Mouse (Mus musculus) embryonic facial prominence, embryonic 10.5 days (tissue): ENCODE results near the gene Dchs2. TPM values are rescaled to one million over a fixed set of nuclear protein-coding genes. Genes with fewer than 3 reads are reported as not detected.

Experiments used
- DNase-seq: peaks from one replicate; pipeline ENCODE4 v3.0.0-alpha.2; 2017; ENCODE audit warnings: low spot score
- H3K27ac ChIP-seq: fragments of 300-500 bp; sonication (generic); replicated peaks from 2 replicates; pipeline ENCODE4 v1.5.1; 2016; ENCODE audit warnings: mild to moderate bottlenecking
- H3K27me3 ChIP-seq: fragments of 300-500 bp; sonication (generic); replicated peaks from 2 replicates; pipeline ENCODE4 v1.6.1; 2016; ENCODE audit warnings: low read depth, mild to moderate bottlenecking; ENCODE audit not compliant: poor library complexity, severe bottlenecking
- H3K36me3 ChIP-seq: fragments of 300-500 bp; sonication (generic); replicated peaks from 2 replicates; pipeline ENCODE4 v1.6.1; 2016; ENCODE audit warnings: mild to moderate bottlenecking, moderate library complexity
- H3K4me1 ChIP-seq: fragments of 300-500 bp; sonication (generic); 2 replicates; pipeline ENCODE4 v1.6.1; 2016
- H3K4me3 ChIP-seq: fragments of 300-500 bp; sonication (generic); 2 replicates; pipeline ENCODE4 v1.5.1; 2016; ENCODE audit warnings: mild to moderate bottlenecking, moderate library complexity
- H3K9me3 ChIP-seq: fragments of 300-500 bp; sonication (generic); 2 replicates; pipeline ENCODE4 v1.6.1; 2016; ENCODE audit warnings: mild to moderate bottlenecking
- WGBS: fragments of 180-500 bp; shearing (Covaris S2); methylation state at CpG from one replicate; pipeline ENCODE4 v1.1.7; 2016; 5-methylcytosine and 5-hydroxymethylcytosine counted together
- polyA plus RNA-seq: library from polyadenylated mRNA; unstranded; fragments of >200 nt; fragmentation: Nextera tagmentation; extraction: Ambion mirVana; gene quantifications from 2 replicates; pipeline ENCODE4 v1.2.1, GENCODE M21; 2016

The Dchs2 gene
- polyA plus RNA-seq, 1 experiment from 2014 or later, result 0.04 TPM

GRCm38 (mm10) chr3:83161542-83162231 is 33.9 kb downstream of the Dchs2 start:
- Histone ChIP-seq H3K27ac (no peak overlapping the region), H3K36me3 (no peaks in the 10 kb centered on the region), H3K4me1 (peaks cover 4% of the 10 kb centered on the region; the same call in 1 of the 2 replicates), H3K27me3 (no peaks in the 10 kb centered on the region), H3K4me3 (no peak overlapping the region), H3K9me3 (no peaks in the 10 kb centered on the region)
- 89% methylated on average over 6 of the region's 6 CpGs for WGBS
- no peak for DNase-seq

DNA sequence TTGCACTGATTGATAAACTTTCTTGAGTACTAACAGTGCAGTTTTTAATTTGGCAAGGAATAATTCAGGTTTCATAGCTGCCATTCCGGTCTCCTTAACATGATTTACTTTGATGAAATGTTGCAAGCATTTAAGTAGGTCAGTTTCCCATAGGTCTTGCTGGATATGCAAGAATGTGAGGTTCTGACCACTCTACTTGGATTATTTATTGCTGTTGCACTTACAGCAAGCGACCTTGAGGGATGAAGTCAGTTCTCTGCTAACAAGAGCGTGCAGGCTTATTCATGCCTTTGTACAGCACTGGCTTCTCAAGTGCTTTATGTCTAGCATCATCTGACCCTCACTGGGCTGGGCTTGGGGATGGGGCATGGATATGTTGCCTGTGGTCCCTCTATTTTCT is 35.9 kb downstream of the Dchs2 start:
- H3K27ac ChIP-seq, result no peak overlapping the region
- WGBS, result 92% methylated on average over 3 of the region's 3 CpGs
- DNase-seq, result no peak
- H3K27me3 ChIP-seq, result no peaks in the 10 kb centered on the region
- H3K36me3 ChIP-seq, result no peaks in the 10 kb centered on the region
- no peaks in the 10 kb centered on the region for H3K9me3 ChIP-seq
- no peak overlapping the region for H3K4me3 ChIP-seq
- H3K4me1 ChIP-seq, result no peaks in the 10 kb centered on the region

- 91% methylated on average over 5 of the region's 5 CpGs for WGBS
- H3K4me1 ChIP-seq, result no peaks in the 10 kb centered on the region
These were observed 57.8 kb downstream of the Dchs2 start for GRCm38 (mm10) chr3:83185527-83185926.

DNA sequence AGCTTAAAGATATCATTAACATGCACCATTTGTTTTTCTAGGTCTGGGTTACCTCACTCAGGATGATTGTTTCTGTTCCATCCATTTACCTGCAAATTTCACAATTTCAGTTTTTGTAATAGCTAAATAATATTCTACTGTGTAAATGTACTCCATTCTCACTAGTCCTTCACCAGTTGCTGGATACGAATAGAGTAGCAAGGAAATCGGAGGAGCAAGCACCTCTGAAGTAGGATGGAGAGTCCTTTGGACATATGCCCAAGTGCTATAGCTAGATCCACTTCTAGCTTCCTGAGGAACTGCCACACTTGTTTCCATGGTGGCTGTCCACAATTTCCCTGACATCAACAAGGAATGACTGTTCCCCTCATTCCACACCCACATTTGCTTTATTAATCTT is 63.5 kb downstream of the Dchs2 start:
- Histone ChIP-seq H3K4me1 (no peaks in the 10 kb centered on the region), H3K27ac (no peak overlapping the region), H3K9me3 (no peaks in the 10 kb centered on the region), H3K4me3 (no peak overlapping the region), H3K36me3 (no peaks in the 10 kb centered on the region), H3K27me3 (no peaks in the 10 kb centered on the region)
- no peak for DNase-seq
- WGBS, result 92% methylated on average over 2 of the region's 2 CpGs

More at GRCm38 (mm10) chr3:83185527-83185926, 57.8 kb downstream of the Dchs2 start:
- Histone ChIP-seq H3K27me3 (no peaks in the 10 kb centered on the region), H3K4me3 (no peak overlapping the region), H3K9me3 (no peaks in the 10 kb centered on the region), H3K27ac (no peak overlapping the region), H3K36me3 (no peaks in the 10 kb centered on the region)
- no peak for DNase-seq

- Histone ChIP-seq H3K4me3 (no peak overlapping the region), H3K36me3 (no peaks in the 10 kb centered on the region), H3K4me1 (no peaks in the 10 kb centered on the region), H3K27ac (no peak overlapping the region), H3K9me3 (no peaks in the 10 kb centered on the region), H3K27me3 (no peaks in the 10 kb centered on the region)
- 69% methylated on average over 1 of the region's 1 CpGs for WGBS
- no peak for DNase-seq
These were observed 64.7 kb downstream of the Dchs2 start for GRCm38 (mm10) chr3:83192401-83192800.

DNA sequence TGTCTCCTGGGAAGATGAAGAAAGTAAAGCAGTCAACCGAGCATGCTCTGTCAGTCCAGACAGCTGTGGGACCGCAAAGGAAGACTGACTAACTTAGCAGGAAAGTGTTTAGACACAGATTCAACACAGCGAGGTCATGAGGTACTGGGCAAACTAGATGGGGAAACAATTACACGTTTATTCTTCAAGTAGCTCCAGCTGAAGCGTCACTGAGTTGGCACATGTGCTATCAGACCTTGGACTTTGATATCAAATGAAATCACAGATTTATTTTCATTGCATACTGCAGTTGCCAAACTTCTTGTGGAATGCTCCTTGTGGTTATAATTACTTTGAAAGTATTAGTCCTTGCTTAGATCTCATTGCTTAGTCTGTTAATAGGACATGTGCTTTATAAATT is 67.2 kb downstream of the Dchs2 start:
- no peaks in the 10 kb centered on the region for H3K27me3 ChIP-seq
- DNase-seq, result no peak
- H3K4me1 ChIP-seq, result 0 out of 2 replicates have a peak, but pooled peaks cover under 1% of the 10 kb centered on the region
- 79% methylated on average over 5 of the region's 5 CpGs for WGBS
- H3K4me3 ChIP-seq, result no peak overlapping the region
- no peaks in the 10 kb centered on the region for H3K9me3 ChIP-seq
- no peak overlapping the region for H3K27ac ChIP-seq
- no peaks in the 10 kb centered on the region for H3K36me3 ChIP-seq

GRCm38 (mm10) chr3:83201286-83201980 is 73.7 kb downstream of the Dchs2 start:
- 65% methylated on average over 4 of the region's 4 CpGs for WGBS
- Histone ChIP-seq H3K4me3 (no peak overlapping the region), H3K4me1 (0 out of 2 replicates have a peak, but pooled peaks cover 10% of the 10 kb centered on the region), H3K9me3 (peaks cover 3% of the 10 kb centered on the region; the same call in 1 of the 2 replicates), H3K27ac (no peak overlapping the region), H3K36me3 (no peaks in the 10 kb centered on the region), H3K27me3 (no peaks in the 10 kb centered on the region)
- no peak for DNase-seq

DNA sequence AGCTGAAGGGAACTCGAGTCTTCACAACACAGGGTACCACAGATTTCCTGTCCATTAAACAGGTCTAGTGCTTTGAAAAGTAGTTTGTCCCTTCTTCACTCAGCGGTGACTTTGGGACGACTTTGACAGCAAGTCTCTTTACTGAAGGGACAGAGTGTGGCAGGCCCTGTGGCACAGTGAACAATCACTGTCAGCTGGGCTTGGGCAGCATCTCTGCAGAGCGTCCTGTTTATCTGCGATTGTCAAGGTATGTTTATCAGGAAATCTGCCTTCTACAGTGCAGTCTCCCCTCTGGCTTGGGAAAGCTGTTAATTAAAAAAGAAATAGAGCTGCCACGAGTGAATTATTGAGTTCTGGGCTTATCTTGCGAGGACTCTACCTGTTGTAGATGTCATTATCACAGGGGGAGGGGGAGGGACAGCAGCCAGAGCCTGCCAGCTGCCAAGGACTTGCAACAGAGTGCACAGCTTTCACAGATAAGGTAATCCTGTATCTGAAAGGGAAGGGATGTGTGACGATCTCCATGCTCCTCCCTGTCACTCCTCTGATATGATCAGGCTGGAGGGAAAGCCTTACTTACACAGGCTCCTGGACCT is 77.4 kb downstream of the Dchs2 start:
- H3K4me3 ChIP-seq, result no peak overlapping the region
- peaks cover 3% of the 10 kb centered on the region; the same call in 1 of the 2 replicates for H3K9me3 ChIP-seq
- H3K4me1 ChIP-seq, result peaks cover 20% of the 10 kb centered on the region
- DNase-seq, result no peak
- H3K36me3 ChIP-seq, result no peaks in the 10 kb centered on the region
- 58% methylated on average over 8 of the region's 8 CpGs for WGBS
- H3K27ac ChIP-seq, result no peak overlapping the region
- no peaks in the 10 kb centered on the region for H3K27me3 ChIP-seq

DNA sequence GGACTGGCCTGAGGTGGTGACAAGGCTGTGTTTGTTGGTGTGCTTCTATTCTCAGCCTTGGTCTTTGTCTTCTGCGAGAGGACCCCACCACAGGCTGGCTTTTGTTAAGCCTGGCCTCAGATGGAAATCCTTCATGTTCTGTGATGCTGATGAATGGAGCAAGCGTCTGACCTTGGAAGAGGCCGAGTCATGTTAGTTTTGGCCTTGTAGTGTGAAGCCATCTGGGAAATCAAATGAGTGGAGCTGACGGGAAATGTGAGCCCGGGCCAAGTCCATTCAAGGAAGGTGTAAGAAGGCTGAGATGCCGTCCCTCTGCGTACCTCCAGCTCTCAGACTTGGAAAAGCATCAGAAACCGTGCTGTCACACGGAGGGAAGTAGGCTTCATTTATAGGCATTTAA is 81.9 kb downstream of the Dchs2 start:
- Histone ChIP-seq H3K36me3 (no peaks in the 10 kb centered on the region), H3K4me1 (peaks cover 40% of the 10 kb centered on the region), H3K27me3 (no peaks in the 10 kb centered on the region), H3K9me3 (no peaks in the 10 kb centered on the region), H3K27ac (no peak overlapping the region), H3K4me3 (no peak overlapping the region)
- WGBS, result 77% methylated on average over 9 of the region's 9 CpGs
- DNase-seq, result no peak

DNA sequence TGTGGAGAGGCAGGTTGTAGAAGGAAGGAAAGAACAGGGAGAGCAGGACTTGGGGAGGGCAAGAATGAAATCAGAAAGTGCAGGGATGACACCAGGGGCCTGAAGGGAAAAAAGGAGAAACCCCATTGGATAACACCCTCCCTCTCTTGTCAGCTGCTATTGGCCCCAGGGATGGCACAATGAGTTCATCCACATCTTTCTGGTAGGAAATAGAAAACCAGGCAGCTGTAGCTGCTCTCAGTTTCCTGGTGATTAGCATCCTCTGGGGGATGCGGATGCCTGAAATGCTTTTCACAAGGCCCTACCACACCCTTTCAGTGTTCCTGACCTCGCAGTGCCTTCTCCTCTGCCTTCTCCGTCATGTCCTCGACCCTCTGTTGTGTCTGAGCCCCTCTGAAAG is 82.5 kb downstream of the Dchs2 start:
- no peaks in the 10 kb centered on the region for H3K27me3 ChIP-seq
- no peaks in the 10 kb centered on the region for H3K9me3 ChIP-seq
- peaks cover 37% of the 10 kb centered on the region for H3K4me1 ChIP-seq
- no peak for DNase-seq
- no peaks in the 10 kb centered on the region for H3K36me3 ChIP-seq
- 39% methylated on average over 4 of the region's 4 CpGs for WGBS
- no peak overlapping the region for H3K27ac ChIP-seq
- H3K4me3 ChIP-seq, result no peak overlapping the region

GRCm38 (mm10) chr3:83211939-83212338 is 84.2 kb downstream of the Dchs2 start:
- Histone ChIP-seq H3K27me3 (no peaks in the 10 kb centered on the region), H3K4me1 (peaks cover 35% of the 10 kb centered on the region), H3K27ac (no peak overlapping the region; the same call in 1 of the 2 replicates), H3K9me3 (no peaks in the 10 kb centered on the region), H3K4me3 (no peak overlapping the region), H3K36me3 (no peaks in the 10 kb centered on the region)
- no peak for DNase-seq
- WGBS, result 56% methylated on average over 5 of the region's 5 CpGs

DNA sequence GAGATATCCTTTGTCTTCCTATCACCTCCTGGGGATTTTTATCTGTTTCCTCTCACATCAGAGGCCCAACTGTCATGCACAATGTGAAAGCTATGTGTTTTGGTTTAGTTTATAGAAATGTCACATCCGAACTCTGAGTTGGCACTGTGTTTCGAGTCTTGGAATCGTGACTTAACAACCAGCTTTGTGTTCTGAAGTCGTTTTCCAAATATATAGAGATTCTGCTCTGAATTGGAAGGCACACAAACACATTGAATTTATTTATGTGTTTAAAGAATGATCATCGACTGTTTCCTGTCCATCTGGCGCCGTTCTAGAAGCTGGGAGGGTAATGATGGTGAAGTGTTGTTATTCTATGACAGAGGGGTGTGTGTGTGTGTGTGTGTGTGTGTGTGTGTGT is 84.8 kb downstream of the Dchs2 start:
- 70% methylated on average over 7 of the region's 7 CpGs for WGBS
- Histone ChIP-seq H3K4me1 (peaks cover 35% of the 10 kb centered on the region), H3K27me3 (no peaks in the 10 kb centered on the region), H3K9me3 (no peaks in the 10 kb centered on the region), H3K36me3 (no peaks in the 10 kb centered on the region), H3K4me3 (no peak overlapping the region), H3K27ac (no peak overlapping the region)
- no peak for DNase-seq

DNA sequence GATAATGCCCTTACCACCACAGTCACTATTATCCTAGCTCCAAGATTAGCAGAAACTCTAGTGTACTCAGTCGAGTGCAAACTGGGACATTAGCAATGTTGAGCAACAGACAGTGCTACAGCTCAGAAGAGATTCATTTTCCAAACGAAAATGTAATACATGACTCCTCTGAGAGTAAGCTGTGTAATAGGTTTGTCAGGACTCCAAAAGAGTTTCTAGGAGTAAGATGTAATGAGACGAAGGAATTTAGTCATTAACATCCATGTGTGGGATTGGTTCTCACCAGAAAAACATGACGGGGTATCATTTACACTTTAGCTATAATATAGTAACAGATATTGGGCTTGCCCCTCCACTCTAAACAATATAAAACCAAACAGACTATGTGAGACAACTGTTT is 90.3 kb downstream of the Dchs2 start:
- 0 out of 2 replicates have a peak, but pooled peaks cover 2% of the 10 kb centered on the region for H3K4me1 ChIP-seq
- H3K9me3 ChIP-seq, result no peaks in the 10 kb centered on the region
- H3K27me3 ChIP-seq, result no peaks in the 10 kb centered on the region
- DNase-seq, result no peak
- H3K27ac ChIP-seq, result no peak overlapping the region
- H3K36me3 ChIP-seq, result no peaks in the 10 kb centered on the region
- H3K4me3 ChIP-seq, result no peak overlapping the region
- 89% methylated on average over 4 of the region's 4 CpGs for WGBS
